Mouse (Mus musculus): ENCODE data around the gene BC107364. TPM values are rescaled to one million over a fixed set of nuclear protein-coding genes. Genes with fewer than 3 reads are reported as not detected.
"Not testable (repeated sequence)": the region's sequence is repeated elsewhere in the genome, so short reads cannot be mapped to it uniquely, and the experiment has no call there.

Gene BC107364
- total RNA-seq, 2 experiments from 2014 or later, result not detected

GRCm38 (mm10) chr3:96451181-96451737, 847 bp downstream of the BC107364 start:
- not testable (repeated sequence) for DNase-seq

- DNase-seq, result not testable (repeated sequence)
Measured at GRCm38 (mm10) chr3:96450586-96450896, 1.6 kb downstream of the BC107364 start.

GRCm38 (mm10) chr3:96449762-96450585, 2.1 kb downstream of the BC107364 start:
- not testable (repeated sequence) for DNase-seq

- DNase-seq, result no peak
Measured at GRCm38 (mm10) chr3:96445436-96445835, 6.7 kb downstream of the BC107364 start.

GRCm38 (mm10) chr3:96440578-96440977, 11.5 kb downstream of the BC107364 start:
- peak; percentile 59 to 65 for DNase-seq

- DNase-seq, result no peak
Measured at GRCm38 (mm10) chr3:96435557-96436091, 16.5 kb downstream of the BC107364 start.

- DNase-seq, result no peak
Measured at GRCm38 (mm10) chr3:96432207-96432606, 19.9 kb downstream of the BC107364 start.

- no peak for DNase-seq
Measured at GRCm38 (mm10) chr3:96429819-96430132, 22.3 kb downstream of the BC107364 start.

- DNase-seq, result no peak
Measured at GRCm38 (mm10) chr3:96428941-96429818, 22.9 kb downstream of the BC107364 start.

- peak; percentile 36 to 55 for DNase-seq
Measured at GRCm38 (mm10) chr3:96427761-96428462, 24.2 kb downstream of the BC107364 start.

- DNase-seq, result no peak
Measured at GRCm38 (mm10) chr3:96427311-96427710, 24.8 kb downstream of the BC107364 start.

GRCm38 (mm10) chr3:96426268-96426667, 25.8 kb downstream of the BC107364 start:
- DNase-seq, result no peak

GRCm38 (mm10) chr3:96424447-96424846, 27.7 kb downstream of the BC107364 start:
- not testable (repeated sequence) for DNase-seq

GRCm38 (mm10) chr3:96423889-96424288, 28.2 kb downstream of the BC107364 start:
- DNase-seq, result no peak

- DNase-seq, result no peak
Measured at GRCm38 (mm10) chr3:96420796-96421195, 31.3 kb downstream of the BC107364 start.

- not testable (repeated sequence) for DNase-seq
Measured at GRCm38 (mm10) chr3:96418902-96419301, 33.2 kb downstream of the BC107364 start.

GRCm38 (mm10) chr3:96417850-96418815, 34.0 kb downstream of the BC107364 start:
- no peak for DNase-seq

GRCm38 (mm10) chr3:96416595-96416994, 35.5 kb downstream of the BC107364 start:
- no peak for DNase-seq

- no peak for DNase-seq
Measured at GRCm38 (mm10) chr3:96416056-96416455, 36.0 kb downstream of the BC107364 start.

GRCm38 (mm10) chr3:96414951-96415327, 37.2 kb downstream of the BC107364 start:
- DNase-seq, result no peak
